In genomic region chr11:97050216-97050943, GRCm38 (mm10) we compare ENCODE assay signal across 8 mouse cellular contexts. TPM values are rescaled to one million over a fixed set of nuclear protein-coding genes. Genes with fewer than 3 reads are reported as not detected.
DNase-seq lines count a peak whose midpoint lies in the region; ATAC-seq and TF ChIP-seq lines count a peak whose summit lies in the region.

TSS of gene Osbpl7 (plus strand) at chr11:97050628.

- no peak within 1 kb of the TSS; the same call in 1 of the 2 replicates for H3K27ac ChIP-seq in forebrain, embryonic 11.5 days (ENCODE audit: low read depth, low read length)
- H3K27ac ChIP-seq in heart, embryonic 15.5 days: peak within 1 kb of the TSS; percentile 54
- H3K27ac ChIP-seq in liver, embryonic 15.5 days (replicated peaks): peak within 1 kb of the TSS; percentile 54; the same call in 1 of the 2 replicates
- H3K27ac ChIP-seq in neural tube, embryonic 12.5 days: no peak within 1 kb of the TSS
- H3K27ac ChIP-seq in stomach, postnatal 0 days (replicated peaks): peak within 1 kb of the TSS; percentile 77

- H3K36me3 ChIP-seq in forebrain, embryonic 11.5 days (ENCODE audit: control insufficient read depth, insufficient read depth, low read length): peaks cover 2% of the 10 kb centered on the region; the same call in 1 of the 2 replicates
- peaks cover 22% of the 10 kb centered on the region for H3K36me3 ChIP-seq in heart, embryonic 15.5 days
- peaks cover 39% of the 10 kb centered on the region for H3K36me3 ChIP-seq in liver, embryonic 15.5 days (replicated peaks)
- peaks cover 43% of the 10 kb centered on the region for H3K36me3 ChIP-seq in neural tube, embryonic 12.5 days
- H3K36me3 ChIP-seq in stomach, postnatal 0 days (ENCODE audit: control insufficient read depth, insufficient read depth, low read length): peaks cover 13% of the 10 kb centered on the region

- peaks cover 11% of the 10 kb centered on the region for H3K4me1 ChIP-seq in forebrain, embryonic 11.5 days (replicated peaks; ENCODE audit: control insufficient read depth, insufficient read depth, low read length)
- peaks cover 24% of the 10 kb centered on the region for H3K4me1 ChIP-seq in heart, embryonic 15.5 days (replicated peaks)
- peaks cover 28% of the 10 kb centered on the region for H3K4me1 ChIP-seq in liver, embryonic 15.5 days (replicated peaks)
- peaks cover 22% of the 10 kb centered on the region for H3K4me1 ChIP-seq in neural tube, embryonic 12.5 days
- H3K4me1 ChIP-seq in stomach, postnatal 0 days (replicated peaks; ENCODE audit: control insufficient read depth, insufficient read depth): peaks cover 5% of the 10 kb centered on the region

- peak; percentile 26; the same call in 1 of the 2 replicates for TF ChIP-seq CTCF in brain, embryonic 14.5 days (IDR thresholded peaks at IDR 0.05; ENCODE audit: borderline replicate concordance, extremely low read depth, insufficient read depth, insufficient read length)
- TF ChIP-seq CTCF in stomach, postnatal 0 days (IDR thresholded peaks at IDR 0.05; ENCODE audit: low read depth): peak; percentile 66

- peak within 1 kb of the TSS; percentile 56 for H3K4me3 ChIP-seq in forebrain, embryonic 11.5 days (ENCODE audit: low read depth, low read length)
- H3K4me3 ChIP-seq in heart, embryonic 15.5 days: peak within 1 kb of the TSS; percentile 75
- peak within 1 kb of the TSS; percentile 66 for H3K4me3 ChIP-seq in liver, embryonic 15.5 days (replicated peaks)
- H3K4me3 ChIP-seq in neural tube, embryonic 12.5 days: peak within 1 kb of the TSS; percentile 59
- peak within 1 kb of the TSS; percentile 69 for H3K4me3 ChIP-seq in stomach, postnatal 0 days (ENCODE audit: low read depth, low read length)

- TF ChIP-seq POLR2A in brain, embryonic 14.5 days (IDR thresholded peaks at IDR 0.05; ENCODE audit: borderline replicate concordance, extremely low read depth, insufficient read depth, insufficient read length, poor library complexity, severe bottlenecking): peak; percentile 40; the same call in 1 of the 2 replicates

- peak within 1 kb of the TSS; percentile 64 for H3K9ac ChIP-seq in forebrain, embryonic 11.5 days (ENCODE audit: low read length)
- peak within 1 kb of the TSS; percentile 76 for H3K9ac ChIP-seq in heart, embryonic 15.5 days
- H3K9ac ChIP-seq in liver, embryonic 15.5 days: peak within 1 kb of the TSS; percentile 68
- H3K9ac ChIP-seq in neural tube, embryonic 12.5 days: peak within 1 kb of the TSS; percentile 78
- H3K9ac ChIP-seq in stomach, postnatal 0 days (ENCODE audit: low read length): peak within 1 kb of the TSS; percentile 78

- no peaks in the 10 kb centered on the region for H3K9me3 ChIP-seq in forebrain, embryonic 11.5 days (ENCODE audit: control insufficient read depth, low read length)
- H3K9me3 ChIP-seq in heart, embryonic 15.5 days (replicated peaks): no peaks in the 10 kb centered on the region
- H3K9me3 ChIP-seq in liver, embryonic 15.5 days (replicated peaks): no peaks in the 10 kb centered on the region
- H3K9me3 ChIP-seq in neural tube, embryonic 12.5 days: no peaks in the 10 kb centered on the region
- no peaks in the 10 kb centered on the region for H3K9me3 ChIP-seq in stomach, postnatal 0 days (ENCODE audit: control insufficient read depth, low read length)

- H3K4me2 ChIP-seq in forebrain, embryonic 11.5 days (ENCODE audit: low read depth, low read length, severe bottlenecking): peak within 1 kb of the TSS; percentile 89
- H3K4me2 ChIP-seq in heart, embryonic 15.5 days: peak within 1 kb of the TSS; percentile 86
- peak within 1 kb of the TSS; percentile 72 for H3K4me2 ChIP-seq in liver, embryonic 15.5 days
- peak within 1 kb of the TSS; percentile 90 for H3K4me2 ChIP-seq in neural tube, embryonic 12.5 days (replicated peaks)
- H3K4me2 ChIP-seq in stomach, postnatal 0 days (replicated peaks; ENCODE audit: low read depth): peak within 1 kb of the TSS; percentile 81

- peak; percentile 90 for ATAC-seq in CD4-positive, CD25-positive, alpha-beta regulatory T cell, adult 4 months
- peak; percentile 60 for ATAC-seq in forebrain, embryonic 11.5 days (replicated peaks; ENCODE audit: low FRiP score)
- ATAC-seq in heart, embryonic 15.5 days (replicated peaks; ENCODE audit: insufficient number of reproducible peaks, insufficient read depth, low FRiP score, low read depth): peak; percentile 71
- peak; percentile 56 for ATAC-seq in liver, embryonic 15.5 days (ENCODE audit: insufficient read depth)
- ATAC-seq in neural tube, embryonic 12.5 days (ENCODE audit: low FRiP score, low read depth): peak; percentile 80
- peak; percentile 64 for ATAC-seq in stomach, postnatal 0 days (ENCODE audit: low FRiP score, low TSS enrichment)

- peak; percentile 93 for DNase-seq in brain, embryonic 14.5 days (ENCODE audit: low read depth)
- peak; percentile 84 for DNase-seq in forebrain, embryonic 11.5 days (ENCODE audit: low spot score)
- peak; percentile 78 to 90 for DNase-seq in kidney, postnatal 25 days
- peak; percentile 81 for DNase-seq in stomach, postnatal 0 days (ENCODE audit: low spot score)

- no peak for TF ChIP-seq EP300 in stomach, postnatal 0 days (optimal IDR thresholded peaks at IDR 0.05)

- WGBS in forebrain, embryonic 11.5 days: 9% methylated on average over 18 of the region's 18 CpGs
- 5% methylated on average over 18 of the region's 18 CpGs for WGBS in heart, embryonic 15.5 days
- 5% methylated on average over 18 of the region's 18 CpGs for WGBS in liver, embryonic 15.5 days (ENCODE audit: insufficient replicate concordance)
- 7% methylated on average over 18 of the region's 18 CpGs for WGBS in neural tube, embryonic 12.5 days
- WGBS in stomach, postnatal 0 days: 6% methylated on average over 18 of the region's 18 CpGs

- no peaks in the 10 kb centered on the region for H3K27me3 ChIP-seq in forebrain, embryonic 11.5 days (ENCODE audit: control insufficient read depth, insufficient read depth, low read length)
- H3K27me3 ChIP-seq in heart, embryonic 15.5 days: no peaks in the 10 kb centered on the region
- no peaks in the 10 kb centered on the region for H3K27me3 ChIP-seq in liver, embryonic 15.5 days
- no peaks in the 10 kb centered on the region for H3K27me3 ChIP-seq in neural tube, embryonic 12.5 days (replicated peaks)
- H3K27me3 ChIP-seq in stomach, postnatal 0 days (ENCODE audit: control insufficient read depth, insufficient read depth, low read length): no peaks in the 10 kb centered on the region

RNA-seq across cellular contexts. Expression of gene Osbpl7, which starts in this region (rescaled TPM):
- polyA plus RNA-seq in CD4-positive, CD25-positive, alpha-beta regulatory T cell, adult 4 months (2017; shearing (Covaris generic)): 10 to 100 TPM; 24.9 to 46.4 TPM
- 14.6 and 14.9 TPM in 2 replicates for polyA plus RNA-seq in brain, embryonic 14.5 days (2012; rRNA removed)
- polyA plus RNA-seq in forebrain, embryonic 11.5 days (2014; fragmentation: Nextera tagmentation; extraction: Ambion mirVana): 6.7 and 7.7 TPM in 2 replicates
- 4.4 and 8.5 TPM in 2 replicates for polyA plus RNA-seq in heart, embryonic 15.5 days (2015; fragmentation: Nextera tagmentation; extraction: Ambion mirVana)
- polyA plus RNA-seq in liver, embryonic 15.5 days (2015; fragmentation: Nextera tagmentation; extraction: Ambion mirVana): 2.3 and 2.9 TPM in 2 replicates
- 11.1 and 11.4 TPM in 2 replicates for polyA plus RNA-seq in neural tube, embryonic 12.5 days (2016; fragmentation: Nextera tagmentation; extraction: Ambion mirVana)
- 7.5 and 8.6 TPM in 2 replicates for polyA plus RNA-seq in stomach, postnatal 0 days (2015; fragmentation: Nextera tagmentation; extraction: Ambion mirVana)

Comparison
In these comparisons a context has a peak if more than half of its experiments do, and no peak if none do; other contexts are left out.
1. H3K27ac ChIP-seq: peak in heart, embryonic 15.5 days (single experiment), liver, embryonic 15.5 days (single experiment) and stomach, postnatal 0 days (single experiment); none in forebrain, embryonic 11.5 days (single experiment) and neural tube, embryonic 12.5 days (single experiment).
2. Peak in every context shown above with its lines, with median percentiles within 50 percentile points of each other: ATAC-seq, DNase-seq, H3K4me2 ChIP-seq, H3K4me3 ChIP-seq and H3K9ac ChIP-seq.